Mouse (Mus musculus): ENCODE data around the gene Maff.
A peak's percentile ranks its signal among the peaks of the same experiment; 100 is the strongest.

Maff gene

GRCm38 (mm10) chr15:79346051-79346793 lies at the start of gene Maff:
TSS of gene Maff (plus strand) at chr15:79346621.
- DNase-seq (ENCODE audit: low read depth, low spot score) = no peak

- DNase-seq (ENCODE audit: low read depth, low spot score) = no peak
Measured at GRCm38 (mm10) chr15:79298553-79298952, 47.9 kb upstream of the Maff start.

- no peak for DNase-seq (ENCODE audit: low read depth, low spot score)
Measured at GRCm38 (mm10) chr15:79299563-79300155, 46.8 kb upstream of the Maff start.

GRCm38 (mm10) chr15:79303725-79304124 lies 42.7 kb upstream of the Maff start:
- no peak for DNase-seq (ENCODE audit: low read depth, low spot score)

- DNase-seq (ENCODE audit: low read depth, low spot score) = no peak
Measured at GRCm38 (mm10) chr15:79304832-79305231, 41.6 kb upstream of the Maff start.

GRCm38 (mm10) chr15:79306043-79306637 lies 40.3 kb upstream of the Maff start:
- no peak for DNase-seq (ENCODE audit: low read depth, low spot score)

- DNase-seq (ENCODE audit: low read depth, low spot score) = no peak
Measured at GRCm38 (mm10) chr15:79307861-79308260, 38.6 kb upstream of the Maff start.

GRCm38 (mm10) chr15:79313848-79314369 lies 32.5 kb upstream of the Maff start:
- DNase-seq (ENCODE audit: low read depth, low spot score) = no peak

- no peak for DNase-seq (ENCODE audit: low read depth, low spot score)
Measured at GRCm38 (mm10) chr15:79321733-79322190, 24.7 kb upstream of the Maff start.

- no peak for DNase-seq (ENCODE audit: low read depth, low spot score)
Measured at GRCm38 (mm10) chr15:79322281-79322990, 24.0 kb upstream of the Maff start.

- DNase-seq (ENCODE audit: low read depth, low spot score) = peak; percentile 61
Measured at GRCm38 (mm10) chr15:79322991-79323790, 23.2 kb upstream of the Maff start.

GRCm38 (mm10) chr15:79323791-79324155 lies 22.6 kb upstream of the Maff start:
- DNase-seq (ENCODE audit: low read depth, low spot score) = no peak

GRCm38 (mm10) chr15:79324373-79324772 lies 22.0 kb upstream of the Maff start:
- DNase-seq (ENCODE audit: low read depth, low spot score) = no peak

- no peak for DNase-seq (ENCODE audit: low read depth, low spot score)
Measured at GRCm38 (mm10) chr15:79325742-79326141, 20.7 kb upstream of the Maff start.

- DNase-seq (ENCODE audit: low read depth, low spot score) = no peak
Measured at GRCm38 (mm10) chr15:79326264-79326663, 20.2 kb upstream of the Maff start.

- DNase-seq (ENCODE audit: low read depth, low spot score) = no peak
Measured at GRCm38 (mm10) chr15:79326971-79327961, 19.2 kb upstream of the Maff start.

GRCm38 (mm10) chr15:79328058-79328938 lies 18.1 kb upstream of the Maff start, which contains the start of gene Pla2g6:
TSS of gene Pla2g6 (minus strand) at chr15:79328390.
- DNase-seq (ENCODE audit: low read depth, low spot score) = peak; percentile 98

- DNase-seq (ENCODE audit: low read depth, low spot score) = no peak
Measured at GRCm38 (mm10) chr15:79328939-79329275, 17.5 kb upstream of the Maff start.

Data from skeletal muscle tissue, adult 2 months (tissue).